Mouse (Mus musculus): ENCODE measurements around the gene Lcn12.

Gene Lcn12

DNA sequence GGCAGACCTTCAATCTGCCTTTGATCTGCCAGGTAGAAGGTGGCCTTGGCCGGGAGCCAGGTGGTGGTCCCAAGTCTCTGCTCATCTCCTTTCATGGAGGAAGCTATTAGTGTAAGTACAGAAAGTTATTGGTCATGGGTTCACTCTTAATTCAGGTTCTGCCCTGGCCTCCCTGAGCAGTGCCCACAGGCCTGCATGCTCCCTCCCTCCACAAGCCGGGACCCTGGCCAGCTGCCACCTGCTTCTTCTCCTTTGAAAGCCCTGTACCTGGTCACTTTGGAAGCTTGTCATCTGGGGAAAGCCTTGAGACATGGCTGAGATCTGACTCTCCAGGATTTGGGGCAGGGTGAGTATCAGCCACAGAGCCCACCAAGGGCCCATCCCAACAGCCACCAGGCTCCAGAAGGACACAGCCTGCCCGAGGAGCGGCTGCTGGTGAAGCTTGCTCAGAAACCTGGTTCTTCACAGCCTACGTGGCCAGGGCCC is at the start of gene Lcn12:
Gene Lcn12, minus strand, starts transcription at position 436 of the 486 bp plus-strand sequence.
- DNase-seq (ENCODE audit: low read depth), result no peak

DNA sequence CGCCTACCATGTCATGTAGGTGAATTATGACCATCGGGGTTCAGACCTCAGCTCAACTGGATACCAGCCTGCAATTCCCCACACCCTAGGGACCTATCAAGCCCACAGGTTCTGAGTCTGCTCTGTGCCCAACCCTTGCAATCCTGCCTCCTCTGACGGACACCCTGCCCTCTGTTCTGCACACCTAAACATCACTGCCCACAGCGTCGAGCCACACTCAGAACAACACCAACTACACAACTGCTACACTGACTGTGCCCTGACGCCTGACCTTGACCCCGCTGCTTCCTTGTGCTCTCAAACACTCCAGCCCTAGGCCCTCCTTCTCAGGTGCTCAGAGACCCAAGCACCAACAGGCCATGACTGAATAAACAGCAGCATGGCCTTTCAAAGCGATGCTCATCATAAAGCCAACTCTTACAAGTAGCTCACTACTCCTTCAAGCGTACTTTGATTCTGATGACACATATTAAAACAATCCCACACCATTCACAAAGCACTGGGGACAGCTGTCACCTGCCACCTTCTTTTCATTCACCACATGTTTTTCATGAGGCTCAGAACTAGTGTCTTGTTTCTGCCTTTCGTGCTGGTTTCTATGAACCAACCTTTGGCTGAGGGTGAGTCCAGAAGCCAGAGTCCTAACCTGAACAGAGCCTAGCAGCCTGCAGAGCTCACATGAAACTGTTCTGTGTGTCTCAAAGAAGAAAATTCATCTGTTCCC is 48.1 kb upstream of the Lcn12 start:
- no peak for DNase-seq (ENCODE audit: low read depth)

DNA sequence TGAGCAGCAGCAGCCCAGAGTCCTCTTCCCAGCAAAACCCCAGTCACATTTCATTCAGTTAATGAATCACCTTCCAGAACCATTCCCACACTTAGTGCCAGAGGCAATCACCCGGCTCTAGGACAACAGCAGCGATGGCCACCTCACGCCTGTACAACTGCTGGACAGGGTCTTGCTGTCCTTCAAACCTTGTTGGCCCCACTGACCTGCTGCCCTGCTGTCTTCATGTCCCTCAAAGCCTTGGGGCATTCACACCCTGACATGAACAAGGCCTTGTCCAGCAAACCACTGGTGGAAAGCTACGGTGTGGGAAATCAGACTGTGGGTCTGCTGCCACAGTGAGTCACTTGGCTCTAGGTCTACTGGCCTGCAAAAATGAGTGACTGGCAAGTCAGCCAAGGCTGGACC is 46.8 kb upstream of the Lcn12 start:
- no peak for DNase-seq (ENCODE audit: low read depth)

DNA sequence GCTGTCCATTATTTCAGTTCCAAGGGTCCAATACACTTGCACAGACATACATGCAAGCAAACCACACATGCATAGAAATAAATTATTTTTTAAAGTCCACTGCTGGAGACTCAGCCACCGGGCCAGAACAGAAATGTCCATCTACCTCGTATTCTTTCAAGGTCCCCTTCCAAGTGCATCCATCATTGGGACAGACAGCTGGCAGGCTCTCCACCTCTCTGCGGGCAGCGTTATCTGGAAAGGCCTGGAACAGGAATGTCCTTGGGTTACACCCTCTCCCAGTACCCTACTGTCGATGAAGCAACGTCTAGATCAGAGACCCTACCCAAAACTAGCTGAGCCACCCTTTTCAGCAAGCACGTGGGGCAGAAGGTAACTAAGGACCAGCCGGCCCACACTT is 42.8 kb upstream of the Lcn12 start:
- no peak for DNase-seq (ENCODE audit: low read depth)

DNA sequence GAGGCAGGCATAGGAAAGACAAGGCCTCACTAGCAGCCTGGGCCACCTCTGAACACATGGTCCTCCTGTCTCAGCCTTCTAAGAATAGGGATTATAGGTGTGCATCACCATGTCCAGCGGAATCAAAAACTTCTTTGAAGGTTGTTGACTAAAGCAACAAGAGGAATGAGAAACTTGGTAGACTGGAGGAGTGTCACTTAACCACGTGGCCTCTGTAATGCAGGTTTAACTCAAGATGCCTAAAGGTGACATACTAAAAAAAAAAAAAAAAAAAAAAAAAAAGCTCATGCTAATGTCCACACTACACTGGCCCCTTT is 41.1 kb upstream of the Lcn12 start:
- DNase-seq (ENCODE audit: low read depth), result no peak

DNA sequence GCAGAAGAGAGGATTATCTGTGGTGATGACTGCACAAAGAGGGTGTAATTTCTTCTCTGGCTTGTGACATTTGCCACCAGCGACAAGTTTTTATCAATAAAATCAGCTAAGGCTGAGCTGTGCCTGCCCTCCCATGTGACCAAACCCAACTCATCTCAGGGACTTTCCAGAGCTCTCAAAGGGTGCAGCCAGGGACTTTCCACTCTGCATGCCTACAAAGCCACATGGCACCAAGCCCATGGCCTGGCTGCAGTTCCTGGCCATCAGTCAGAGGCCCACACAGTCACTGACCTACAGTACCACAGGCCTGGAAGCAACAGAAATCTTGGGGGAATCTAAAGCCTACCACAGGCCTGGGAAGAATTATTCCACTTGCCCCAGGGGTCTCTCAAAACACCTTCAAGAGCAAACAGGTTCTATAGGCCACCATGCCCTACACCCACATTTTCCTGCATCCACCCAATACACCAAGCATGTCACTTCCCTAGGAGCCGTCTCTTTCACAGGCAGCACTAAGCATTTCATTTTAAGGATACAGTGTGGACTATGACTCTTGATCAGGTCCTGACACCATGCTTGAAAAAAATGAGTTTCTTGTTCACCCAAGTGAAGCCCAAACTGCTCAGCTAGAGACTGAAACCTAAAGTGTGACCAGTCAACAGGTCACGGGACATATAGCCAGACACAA is 40.6 kb upstream of the Lcn12 start:
- peak; percentile 59 for DNase-seq (ENCODE audit: low read depth)

DNA sequence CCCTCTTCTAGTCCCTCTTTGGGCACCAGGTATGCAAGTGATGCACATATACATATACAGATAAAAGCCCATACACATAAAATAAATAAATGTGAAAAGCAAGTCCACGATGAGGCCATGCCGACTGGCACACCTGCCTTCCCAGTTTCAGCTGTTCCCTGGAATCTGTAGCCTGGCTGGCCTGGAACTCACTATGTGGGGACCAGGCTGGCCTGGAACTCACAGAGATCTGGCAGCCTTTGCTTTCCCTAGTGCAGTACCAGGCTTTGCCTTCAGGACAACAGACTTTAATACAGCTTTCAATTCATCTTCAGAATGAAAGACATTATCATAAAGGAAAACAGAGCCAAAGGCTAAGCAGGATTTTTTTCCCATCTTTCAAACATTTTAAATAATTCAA is 40.0 kb upstream of the Lcn12 start:
- no peak for DNase-seq (ENCODE audit: low read depth)

DNA sequence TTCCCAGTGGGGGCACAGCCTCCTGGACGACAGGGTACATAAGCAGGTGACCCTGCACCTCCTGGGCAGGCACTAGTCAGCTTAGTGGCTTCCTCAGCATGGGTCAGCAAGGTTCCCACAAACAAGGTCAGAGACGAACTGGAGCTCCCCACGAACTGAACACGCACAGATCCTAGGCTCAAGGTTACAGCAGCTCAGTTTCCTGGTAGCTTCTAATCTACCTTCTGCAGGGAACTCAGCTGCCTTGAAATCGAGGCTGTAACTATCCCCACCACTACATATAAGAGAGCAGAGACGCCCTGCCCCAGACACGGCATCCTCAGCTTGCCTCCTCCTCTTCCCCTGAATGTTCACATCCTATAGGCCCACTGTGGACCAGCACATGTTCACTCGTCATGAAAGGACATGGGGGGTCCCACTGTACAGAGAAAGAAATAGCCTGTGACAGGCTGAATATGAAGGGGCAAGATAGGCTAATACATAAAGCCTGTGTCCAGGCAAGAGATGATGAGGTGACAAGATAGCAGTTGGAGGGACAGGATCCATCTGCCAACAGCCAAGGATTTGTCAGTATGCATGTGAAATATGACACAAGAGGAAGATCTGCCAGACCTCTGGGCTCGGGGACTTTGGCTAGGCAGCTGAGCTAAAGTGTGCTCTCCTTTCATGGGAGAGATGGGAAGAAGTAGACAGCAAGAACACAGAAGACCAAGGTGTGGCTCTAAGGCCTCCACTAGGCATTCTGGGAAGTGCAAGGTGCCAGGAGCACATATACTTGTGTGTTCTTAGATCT is 33.0 kb upstream of the Lcn12 start:
- DNase-seq (ENCODE audit: low read depth), result no peak

DNA sequence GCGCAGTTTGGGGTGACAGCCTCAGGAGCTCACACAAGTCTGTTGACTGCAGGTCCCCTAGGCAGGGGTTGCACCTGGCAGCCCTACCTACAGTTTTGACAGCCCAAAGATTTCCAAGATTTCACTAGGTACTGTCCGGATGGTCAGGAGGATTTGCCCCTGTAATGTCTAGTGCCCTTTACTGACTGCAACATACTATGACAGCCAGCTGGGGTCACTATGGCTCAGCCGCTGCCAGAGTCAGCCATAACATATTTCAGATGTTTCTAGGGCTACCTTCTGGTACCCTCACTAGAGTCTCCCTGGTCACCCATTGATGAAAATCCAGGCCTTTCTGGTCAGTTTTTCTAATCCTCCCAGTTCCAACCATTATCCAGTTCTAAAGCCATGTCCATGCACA is 16.2 kb upstream of the Lcn12 start:
- DNase-seq (ENCODE audit: low read depth), result no peak

DNA sequence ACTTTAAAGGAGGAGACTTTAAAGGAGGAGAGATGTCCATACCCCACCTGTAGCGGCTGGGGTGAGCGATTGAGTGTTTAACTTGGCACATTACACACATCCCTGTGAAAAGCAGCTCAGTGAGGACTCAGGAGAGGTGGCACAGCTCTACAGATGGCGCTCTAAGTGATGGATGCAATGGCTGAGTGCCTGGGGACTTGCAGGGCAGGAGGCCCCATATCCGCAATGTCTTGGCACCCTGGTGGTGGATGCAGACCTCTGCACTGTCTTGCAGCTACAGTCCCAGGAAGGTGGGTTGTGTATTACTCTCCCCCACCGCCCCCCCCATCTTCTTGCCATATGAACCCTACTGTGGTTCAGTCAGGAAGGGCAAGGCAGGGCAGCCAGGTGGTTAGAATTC is 13.3 kb upstream of the Lcn12 start:
- peak; percentile 71 for DNase-seq (ENCODE audit: low read depth)

DNA sequence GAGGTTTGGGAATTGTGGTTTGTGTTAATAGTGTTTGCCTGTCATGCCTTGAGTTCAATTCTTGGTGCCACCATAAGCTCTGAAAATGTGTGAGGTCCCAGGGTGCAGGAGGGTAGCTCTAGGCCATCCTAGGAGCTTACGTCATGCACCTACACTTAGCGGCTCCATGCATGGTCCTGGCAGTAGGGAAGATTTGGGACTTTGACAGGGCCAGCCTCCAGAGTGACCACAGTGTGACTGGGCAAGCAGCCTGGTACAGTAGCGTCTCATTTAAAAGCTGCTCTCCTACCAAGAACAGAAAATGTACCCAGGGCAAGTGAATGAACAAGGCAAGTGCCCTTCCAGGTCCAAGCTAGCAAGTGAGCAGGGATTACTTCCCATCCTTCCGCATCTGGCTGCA is 12.1 kb upstream of the Lcn12 start:
- DNase-seq (ENCODE audit: low read depth), result no peak

DNA sequence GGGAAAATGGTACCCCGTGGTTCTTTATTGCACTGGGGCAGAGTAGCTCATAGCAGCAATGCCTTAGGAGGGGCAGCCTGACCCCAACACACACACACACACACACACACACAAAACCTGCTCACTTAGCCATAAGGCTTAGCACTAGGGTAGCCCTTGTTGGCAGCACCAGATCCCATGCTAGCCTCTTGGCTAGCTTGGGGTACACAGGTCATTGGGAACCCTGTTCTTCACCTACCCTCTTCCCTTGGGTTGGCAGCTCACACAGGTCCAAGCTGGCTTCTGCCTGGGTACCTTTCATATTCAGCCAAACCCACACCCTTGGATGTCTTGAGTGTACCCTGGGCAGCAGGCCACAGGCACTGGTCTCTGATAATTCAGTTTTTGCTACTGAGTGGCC is 11.3 kb upstream of the Lcn12 start:
- no peak for DNase-seq (ENCODE audit: low read depth)

DNA sequence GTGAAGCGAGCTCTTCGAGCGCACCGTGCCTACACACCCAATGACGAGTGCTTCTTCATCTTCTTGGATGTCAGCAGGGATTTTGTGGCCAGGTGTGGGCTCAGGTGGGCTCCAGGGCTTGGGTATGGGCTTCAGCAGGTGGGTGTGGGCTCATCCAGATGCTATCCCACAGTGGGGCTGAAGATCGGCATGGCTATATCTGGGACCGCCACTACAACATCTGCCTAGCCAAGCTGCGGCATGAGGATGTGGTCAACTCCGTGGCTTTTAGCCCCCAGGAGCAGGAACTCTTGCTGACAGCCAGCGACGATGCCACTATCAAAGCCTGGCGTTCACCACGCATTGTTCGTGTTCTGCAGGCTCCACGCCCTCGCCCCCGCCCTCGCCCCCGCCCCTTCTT is 10.8 kb upstream of the Lcn12 start:
- DNase-seq (ENCODE audit: low read depth), result peak; percentile 51

DNA sequence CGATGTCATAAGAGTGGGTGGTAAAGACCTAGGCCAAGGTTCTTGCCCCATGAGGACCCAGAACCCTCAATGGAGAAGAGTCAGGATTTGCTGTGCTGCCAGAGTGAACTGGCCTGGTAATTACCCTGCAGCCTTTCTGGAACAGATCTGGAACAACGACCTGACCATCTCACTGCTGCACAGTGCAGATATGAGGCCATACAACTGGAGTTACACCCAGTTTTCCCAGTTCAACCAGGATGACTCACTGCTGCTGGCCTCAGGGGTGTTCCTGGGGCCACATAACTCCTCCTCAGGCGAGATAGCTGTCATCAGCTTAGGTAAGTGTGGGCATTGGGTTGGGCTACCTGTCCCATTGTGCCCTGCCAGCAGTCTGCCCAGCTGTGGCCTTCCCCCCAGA is 9.0 kb upstream of the Lcn12 start:
- peak; percentile 25 for DNase-seq (ENCODE audit: low read depth)

DNA sequence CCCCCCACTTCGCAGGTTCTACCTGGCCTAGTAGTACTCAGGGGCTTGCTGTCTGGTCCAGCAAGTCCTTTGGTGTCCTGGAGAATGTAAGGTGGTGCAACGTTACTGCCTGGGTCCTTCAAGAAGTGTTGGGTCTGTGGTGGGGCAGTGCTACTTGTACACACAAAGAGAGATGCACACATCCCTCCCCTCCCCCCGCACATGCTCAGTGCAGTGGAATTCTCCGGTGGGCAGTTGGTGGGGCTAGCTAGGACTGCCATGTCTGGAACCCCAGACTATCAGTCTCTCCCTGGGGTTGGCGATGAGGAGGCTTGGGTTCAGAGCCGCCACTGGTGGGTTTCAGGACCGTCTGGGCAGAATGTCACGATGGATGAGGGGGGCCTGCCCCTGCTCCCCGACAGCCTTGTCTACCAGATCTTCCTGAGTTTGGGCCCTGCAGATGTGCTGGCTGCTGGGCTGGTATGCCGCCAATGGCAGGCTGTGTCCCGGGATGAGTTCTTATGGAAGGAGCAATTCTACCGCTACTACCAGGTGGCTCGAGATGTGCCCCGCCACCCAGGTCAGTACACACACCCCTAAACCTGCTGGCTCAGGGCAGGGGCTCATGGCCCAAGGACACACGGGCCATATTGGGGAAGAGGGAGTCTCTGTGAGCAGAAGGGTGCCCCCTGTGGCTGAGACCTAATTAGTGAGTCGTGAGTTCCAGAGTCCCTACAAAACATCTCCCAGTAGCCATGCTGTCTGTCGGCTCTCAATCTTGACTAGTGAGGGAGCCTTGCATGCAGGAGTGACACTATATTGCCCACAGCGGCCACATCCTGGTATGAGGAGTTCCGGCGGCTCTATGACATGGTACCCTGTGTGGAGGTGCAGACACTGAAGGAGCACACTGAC is 8.1 kb upstream of the Lcn12 start, which contains the start of gene C8g:
Gene C8g, minus strand, starts transcription at position 127 of the 894 bp plus-strand sequence.
- peak; percentile 32 for DNase-seq (ENCODE audit: low read depth)

DNA sequence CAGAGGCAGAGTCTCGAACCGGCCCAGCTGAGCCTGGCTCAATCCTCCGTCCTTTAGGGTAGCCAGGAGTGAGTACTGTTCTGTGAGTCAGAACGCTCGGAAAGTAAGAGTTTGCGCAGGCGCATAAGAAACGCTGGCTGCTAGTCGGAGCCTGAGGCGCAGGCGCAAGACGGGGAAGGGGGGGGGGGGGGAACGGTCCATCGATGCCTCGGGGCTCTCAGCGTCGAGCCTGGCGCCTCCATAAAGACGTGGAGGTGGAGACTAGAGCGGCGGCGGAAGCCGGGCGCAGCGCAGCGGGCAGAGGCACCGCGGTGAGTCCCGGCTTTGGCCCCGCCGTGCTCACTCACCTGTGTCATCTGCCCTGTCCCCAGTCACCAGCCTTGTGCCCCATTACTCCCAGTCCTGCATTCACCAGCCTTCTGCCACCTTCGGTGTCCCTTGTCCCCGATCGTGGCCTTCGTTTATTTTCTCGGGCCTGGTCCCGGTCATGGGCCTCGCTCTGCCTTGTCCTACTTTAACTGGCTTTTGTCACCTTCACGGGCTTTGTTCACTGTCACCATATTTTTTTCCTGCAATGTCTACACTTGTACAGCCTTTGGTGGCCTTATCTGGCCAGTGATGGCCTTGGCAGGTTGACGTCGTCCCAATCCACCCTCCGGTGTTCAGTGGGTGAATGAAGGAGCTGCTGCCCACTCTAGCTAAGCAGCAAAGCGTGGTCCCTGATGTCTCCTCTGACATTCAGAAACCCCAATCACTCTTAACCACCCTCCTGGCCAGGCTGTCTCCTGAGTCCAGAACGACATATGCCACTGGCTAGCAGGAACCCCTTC is 7.1 kb upstream of the Lcn12 start, which contains the start of gene Fbxw5:
Gene Fbxw5, plus strand, starts transcription at position 175 of the 830 bp plus-strand sequence.
- DNase-seq (ENCODE audit: low read depth), result peak; percentile 96

DNA sequence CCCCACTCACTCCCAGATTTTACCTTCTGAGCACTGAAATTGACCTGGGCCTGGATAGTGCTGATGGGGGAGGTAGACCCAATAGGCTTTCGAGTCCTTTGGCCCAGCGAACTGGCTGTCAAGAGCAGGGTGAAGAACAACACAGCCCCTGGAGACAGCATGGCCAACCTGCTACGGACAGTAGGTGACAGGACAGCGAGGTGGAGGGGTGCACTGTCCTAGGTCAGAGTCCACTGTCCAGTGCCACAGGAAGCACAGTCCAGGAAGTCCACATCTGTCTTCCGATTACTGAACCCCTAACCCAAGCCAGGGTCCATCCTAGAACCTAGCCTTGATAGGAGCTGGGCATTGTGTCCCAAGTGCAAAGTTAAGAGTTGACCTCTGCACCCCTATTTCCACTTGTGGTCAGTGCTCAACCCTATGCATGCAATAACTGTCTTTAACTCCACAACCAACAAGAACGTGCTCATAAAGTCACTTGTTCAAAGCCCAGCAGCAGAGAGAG is 6.4 kb upstream of the Lcn12 start:
- no peak for DNase-seq (ENCODE audit: low read depth)

DNA sequence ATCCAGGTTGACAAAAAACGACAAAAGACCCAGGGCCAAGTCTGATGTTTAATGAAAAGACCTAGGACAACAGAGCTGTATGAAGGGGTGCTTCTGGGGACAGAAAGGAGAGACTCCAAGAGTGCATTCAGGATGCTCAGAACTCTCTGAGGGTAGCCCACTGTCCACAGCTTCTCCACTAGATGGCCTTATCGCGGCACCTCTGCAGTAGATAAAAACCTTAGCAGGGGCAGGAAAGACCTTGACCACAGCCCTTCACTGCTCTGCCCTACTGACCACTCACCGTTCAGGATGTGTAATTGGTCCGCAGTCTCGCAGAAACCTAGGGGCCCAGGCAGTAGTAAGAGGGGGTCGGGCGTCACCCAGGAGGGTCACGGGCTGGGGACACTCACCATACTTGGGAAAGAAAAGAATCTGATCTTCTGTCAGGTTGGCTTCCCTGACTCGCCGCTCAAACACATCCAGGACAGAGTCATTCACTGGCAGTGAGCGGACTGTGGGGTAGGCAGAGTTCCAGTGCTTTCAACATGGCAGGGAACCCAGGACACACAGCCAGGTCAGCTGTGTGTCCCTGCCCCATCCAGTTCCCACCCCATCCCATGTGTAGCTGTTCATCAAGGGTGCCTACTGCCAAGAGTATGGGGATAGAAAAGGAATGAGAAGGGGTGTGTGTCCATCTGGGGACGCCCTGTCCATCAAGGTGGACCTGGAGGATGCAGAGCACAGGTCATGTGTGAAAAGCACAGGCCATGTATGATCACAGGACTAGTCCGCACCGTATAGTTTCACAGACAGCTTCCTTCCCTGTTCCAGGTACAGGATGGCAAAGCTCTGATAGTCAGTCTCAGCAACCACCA is 5.1 kb upstream of the Lcn12 start:
- DNase-seq (ENCODE audit: low read depth), result peak; percentile 70

DNA sequence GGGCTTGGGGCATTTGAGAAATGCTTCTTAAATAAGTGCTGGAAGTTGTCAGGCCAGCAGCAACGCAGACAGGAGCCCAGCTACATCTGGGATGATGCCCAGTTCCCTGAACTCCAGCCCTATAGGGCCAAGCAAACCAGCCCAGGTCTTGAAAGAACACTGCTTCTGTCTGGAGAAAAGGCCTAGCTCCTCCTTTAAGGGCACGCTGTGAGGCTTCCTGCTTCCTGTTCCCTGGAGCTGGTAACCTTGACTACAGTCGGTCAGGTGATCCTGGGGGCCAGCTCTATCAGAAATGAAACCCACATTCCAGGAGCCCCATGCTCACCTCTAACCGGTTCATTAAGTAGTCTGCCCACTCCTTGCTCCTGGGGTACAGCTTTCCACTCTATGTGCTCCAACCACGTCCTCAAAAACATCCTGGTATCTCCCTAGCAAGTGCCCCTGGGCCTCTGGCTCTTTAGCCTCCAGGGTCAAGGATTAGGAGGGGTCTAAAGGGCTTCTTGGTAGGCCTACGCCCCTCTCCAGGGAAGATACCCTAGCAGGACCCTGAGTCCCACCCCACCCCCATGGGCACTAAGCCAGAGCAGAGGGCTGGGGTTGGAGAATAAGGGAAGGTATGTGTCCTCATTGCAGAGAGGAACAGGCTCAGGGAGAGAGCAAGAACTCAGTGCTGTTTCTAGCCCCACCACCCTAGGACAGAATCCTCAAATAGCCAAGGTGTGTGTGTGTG is 4.3 kb upstream of the Lcn12 start:
- peak; percentile 82 for DNase-seq (ENCODE audit: low read depth)
